Mouse (Mus musculus): Measurements from ENCODE around the gene Faah. TPM values are rescaled to one million over a fixed set of nuclear protein-coding genes. Genes with fewer than 3 reads are reported as not detected.

The Faah gene
- polyA plus RNA-seq, 1 experiment from 2014 or later = 13.4 TPM

DNA sequence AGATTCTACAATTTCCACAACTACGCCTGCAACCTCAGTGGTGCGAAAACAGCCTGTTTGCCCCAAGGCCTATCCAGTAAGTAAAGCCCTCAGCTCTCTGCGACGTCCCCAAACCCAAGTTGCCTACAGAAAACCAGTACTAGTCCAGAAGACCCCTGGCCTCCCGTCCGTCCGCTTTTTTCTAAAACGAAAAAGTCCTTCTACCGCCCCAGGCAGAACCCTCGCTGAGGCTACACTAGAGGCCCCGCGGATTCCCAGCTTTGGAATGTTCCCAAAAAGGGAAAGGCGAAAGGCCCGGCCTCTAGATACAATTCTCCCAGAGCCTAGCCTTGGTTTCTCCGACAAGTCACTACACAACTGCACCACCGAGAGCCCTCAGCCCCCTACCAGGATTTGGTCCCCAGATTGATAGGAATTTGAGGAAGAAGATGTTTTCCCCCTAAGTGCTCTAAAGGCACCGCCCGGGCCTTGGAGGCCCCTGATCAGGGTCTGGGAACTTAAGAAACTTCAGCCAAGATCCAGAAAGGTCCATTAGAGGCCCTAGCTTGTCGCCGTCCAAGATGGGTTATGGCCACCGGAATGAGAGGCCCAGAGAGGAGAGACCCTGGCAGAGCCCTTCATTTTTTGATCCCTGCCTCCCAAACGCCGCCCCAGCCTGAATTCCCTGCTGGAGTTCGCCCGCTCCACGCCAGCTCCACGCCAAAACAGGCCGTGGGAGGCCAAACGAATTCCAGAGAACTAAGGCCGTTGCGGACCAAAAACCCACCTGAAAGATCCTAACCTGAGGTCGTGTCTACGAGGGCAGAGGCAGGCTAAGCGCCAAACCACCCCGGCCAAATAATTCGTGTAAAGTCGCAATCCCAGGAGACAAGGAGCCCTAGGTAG, 79.2 kb downstream of the Faah start:
- DNase-seq (ENCODE audit: low spot score) = no peak
- no peak overlapping the region for H3K4me2 ChIP-seq (replicated peaks; ENCODE audit: low read depth, low read length)

DNA sequence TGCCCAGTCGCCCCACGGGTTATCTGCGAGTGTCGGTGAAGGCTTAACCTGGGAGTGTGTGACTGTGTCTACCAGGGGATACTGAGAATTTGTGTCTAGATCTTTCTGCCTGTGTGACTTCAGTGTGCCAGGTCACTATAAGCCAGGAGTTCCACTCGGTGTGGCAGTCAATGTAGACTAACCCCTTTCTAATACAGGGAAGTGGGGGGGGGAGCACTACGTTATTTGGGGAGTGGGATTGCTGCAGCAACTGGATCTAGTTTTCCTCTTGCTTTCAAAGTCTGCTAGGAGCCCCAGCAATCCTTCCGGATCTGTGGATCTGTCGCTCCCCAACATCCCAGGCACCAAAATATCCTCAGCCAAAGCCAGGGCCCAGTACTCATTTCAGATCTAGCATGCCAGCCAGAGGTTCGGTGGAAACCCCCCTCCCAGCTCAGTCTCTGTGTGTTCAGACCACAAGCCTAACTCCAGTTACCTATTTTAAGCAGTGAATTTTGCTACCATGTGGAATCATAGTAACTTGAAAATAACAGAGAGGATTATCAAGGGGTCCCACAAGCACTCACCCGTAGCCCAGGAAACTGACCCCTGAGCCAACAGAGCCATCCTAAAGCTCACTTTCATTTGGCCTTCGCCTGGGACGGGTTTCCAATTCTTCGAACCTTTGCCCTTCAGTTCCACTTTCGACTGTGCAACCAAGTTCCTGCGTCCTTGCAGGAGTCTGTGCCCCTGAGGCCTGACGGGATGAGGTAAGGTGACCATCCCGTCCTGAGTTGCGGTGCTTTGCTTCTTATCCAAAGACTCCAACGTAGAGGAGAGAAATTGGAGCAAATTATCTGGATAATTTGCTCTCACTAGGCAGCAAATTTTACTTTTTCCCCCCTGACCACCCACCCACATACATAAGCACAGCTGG, 80.4 kb downstream of the Faah start:
- no peaks in the 10 kb centered on the region for H3K9me3 ChIP-seq (ENCODE audit: low read length)
- peaks cover 78% of the 10 kb centered on the region for H3K27me3 ChIP-seq (replicated peaks; ENCODE audit: insufficient read depth, low read length)
- no peak overlapping the region for H3K4me2 ChIP-seq (replicated peaks; ENCODE audit: low read depth, low read length)
- H3K4me3 ChIP-seq (ENCODE audit: low read depth, low read length) = 0 out of 2 replicates have a peak overlapping the region, but pooled peaks have one; percentile 12
- no peak overlapping the region for H3K9ac ChIP-seq (replicated peaks; ENCODE audit: low read depth)
- 8% methylated on average over 19 of the region's 19 CpGs for WGBS
- H3K36me3 ChIP-seq (ENCODE audit: insufficient read depth, low read length) = no peaks in the 10 kb centered on the region
- no peak overlapping the region for H3K27ac ChIP-seq (ENCODE audit: low read length)
- TF ChIP-seq CTCF (IDR thresholded peaks at IDR 0.05) = no peak
- TF ChIP-seq EP300 (IDR thresholded peaks at IDR 0.05) = no peak
- DNase-seq (ENCODE audit: low spot score) (no peak), ATAC-seq (no peak)
- no peaks in the 10 kb centered on the region; the same call in 1 of the 2 replicates for H3K4me1 ChIP-seq (ENCODE audit: insufficient read depth, low read depth, low read length)

More for the DNA sequence above, 79.2 kb downstream of the Faah start:
- Histone ChIP-seq H3K36me3 (ENCODE audit: insufficient read depth, low read length) (no peaks in the 10 kb centered on the region), H3K4me1 (ENCODE audit: insufficient read depth, low read depth, low read length) (no peaks in the 10 kb centered on the region; the same call in 1 of the 2 replicates), H3K9ac (replicated peaks; ENCODE audit: low read depth) (no peak overlapping the region), H3K4me3 (ENCODE audit: low read depth, low read length) (no peak overlapping the region), H3K9me3 (ENCODE audit: low read length) (no peaks in the 10 kb centered on the region), H3K27ac (ENCODE audit: low read length) (no peak overlapping the region), H3K27me3 (replicated peaks; ENCODE audit: insufficient read depth, low read length) (peaks cover 88% of the 10 kb centered on the region)
- 4% methylated on average over 37 of the region's 37 CpGs for WGBS
- no peak for TF ChIP-seq EP300 (IDR thresholded peaks at IDR 0.05)
- no peak for TF ChIP-seq CTCF (IDR thresholded peaks at IDR 0.05)
- ATAC-seq = no peak

DNA sequence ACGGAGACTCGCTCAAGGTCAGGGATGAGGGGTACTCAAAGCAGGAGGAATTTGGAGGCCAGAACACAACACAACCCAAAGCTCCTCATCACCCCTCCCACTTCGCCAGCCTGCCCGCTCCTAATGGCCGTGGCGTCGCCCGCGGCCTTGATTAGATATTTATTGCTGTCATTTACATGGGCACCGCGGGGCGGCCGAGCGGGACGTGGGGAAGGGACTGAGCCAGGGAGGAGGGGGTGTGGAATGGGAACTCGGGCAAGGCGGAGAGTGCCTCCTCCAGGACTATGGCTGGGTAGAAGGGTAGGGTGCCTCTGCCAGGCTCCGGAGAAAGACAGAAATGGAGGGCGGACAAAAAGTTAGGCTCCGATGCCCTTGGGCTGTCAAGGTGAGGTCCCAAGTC, 81.1 kb downstream of the Faah start:
- H3K36me3 ChIP-seq (ENCODE audit: insufficient read depth, low read length) = no peaks in the 10 kb centered on the region
- H3K9ac ChIP-seq (replicated peaks; ENCODE audit: low read depth) = no peak overlapping the region
- 0 out of 2 replicates have a peak overlapping the region, but pooled peaks have one; percentile 12 for H3K4me3 ChIP-seq (ENCODE audit: low read depth, low read length)
- ATAC-seq = no peak
- no peaks in the 10 kb centered on the region for H3K9me3 ChIP-seq (ENCODE audit: low read length)
- no peak overlapping the region for H3K27ac ChIP-seq (ENCODE audit: low read length)
- H3K4me1 ChIP-seq (ENCODE audit: insufficient read depth, low read depth, low read length) = no peaks in the 10 kb centered on the region; the same call in 1 of the 2 replicates
- DNase-seq (ENCODE audit: low spot score) = no peak
- WGBS = under 1% methylated on average over 20 of the region's 20 CpGs
- TF ChIP-seq CTCF (IDR thresholded peaks at IDR 0.05) (no peak), EP300 (IDR thresholded peaks at IDR 0.05) (no peak)
- H3K4me2 ChIP-seq (replicated peaks; ENCODE audit: low read depth, low read length) = 0 out of 2 replicates have a peak overlapping the region, but pooled peaks have one; percentile 11
- H3K27me3 ChIP-seq (replicated peaks; ENCODE audit: insufficient read depth, low read length) = peaks cover 79% of the 10 kb centered on the region

DNA sequence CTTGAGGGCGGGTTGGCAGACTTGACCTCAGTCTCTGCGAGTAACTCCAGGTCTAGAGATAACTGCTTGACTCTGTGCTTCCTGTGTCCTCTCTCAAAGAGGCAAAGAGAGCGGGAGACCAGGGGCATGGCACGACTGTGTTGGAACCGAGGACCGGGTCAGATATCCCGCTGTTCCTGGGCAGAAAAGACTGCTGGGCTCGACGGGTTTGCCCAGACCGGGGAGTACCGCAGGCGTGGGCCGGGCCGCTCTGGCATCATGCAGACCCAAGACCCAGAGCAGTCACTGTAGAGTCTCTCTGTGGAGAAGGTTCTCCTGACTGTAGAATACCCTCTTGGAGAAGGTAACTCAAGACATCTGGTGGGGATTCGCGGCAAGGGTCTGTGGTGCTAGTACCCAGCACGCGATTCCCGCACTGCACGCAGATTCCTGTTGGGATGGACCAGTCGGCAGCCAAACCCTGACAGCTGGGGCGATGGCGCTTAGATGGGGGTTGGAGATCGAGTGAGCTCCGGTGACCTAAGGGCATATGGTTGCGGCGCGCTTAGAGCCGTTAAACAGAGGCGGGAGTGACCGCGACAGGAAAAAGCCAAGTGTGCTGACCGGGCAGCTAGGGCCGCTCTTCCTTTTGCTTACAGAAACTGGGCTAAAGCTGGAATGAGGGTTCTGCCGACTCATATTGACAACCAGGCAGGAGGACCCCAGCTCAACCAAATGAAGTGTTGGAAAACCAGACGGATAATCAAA, 81.7 kb downstream of the Faah start:
- Histone ChIP-seq H3K4me3 (ENCODE audit: low read depth, low read length) (0 out of 2 replicates have a peak overlapping the region, but pooled peaks have one; percentile 12), H3K9me3 (ENCODE audit: low read length) (no peaks in the 10 kb centered on the region)
- no peak for DNase-seq (ENCODE audit: low spot score)

DNA sequence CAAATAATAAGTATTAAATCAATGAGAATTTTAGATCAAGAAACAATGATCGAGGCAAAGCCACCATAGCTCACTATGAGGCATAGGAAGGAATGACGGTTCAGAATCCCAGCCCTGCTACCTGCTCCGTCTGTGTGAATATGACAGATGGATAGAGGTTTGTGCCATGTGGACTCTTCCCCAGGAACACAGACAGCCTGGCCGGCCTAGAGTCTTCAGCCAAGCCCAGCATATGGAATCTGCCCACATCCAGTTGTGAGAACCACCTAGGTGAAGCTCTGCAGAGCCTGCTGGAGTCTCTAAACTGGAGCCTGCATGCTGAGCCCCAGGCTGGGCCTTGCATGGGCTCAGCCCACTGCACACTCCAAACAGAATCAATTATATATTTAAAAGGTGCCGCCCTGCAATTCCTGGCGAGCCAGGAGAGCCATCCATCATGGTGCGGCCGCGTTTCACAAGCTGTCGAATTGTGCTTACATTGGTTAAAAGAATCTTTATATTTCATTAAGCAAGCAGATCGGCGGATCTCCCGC, 86.1 kb downstream of the Faah start:
- no peaks in the 10 kb centered on the region for H3K36me3 ChIP-seq (ENCODE audit: insufficient read depth, low read length)
- H3K4me2 ChIP-seq (replicated peaks; ENCODE audit: low read depth, low read length) = no peak overlapping the region
- no peak overlapping the region for H3K27ac ChIP-seq (ENCODE audit: low read length)
- no peak for DNase-seq (ENCODE audit: low spot score)
- no peaks in the 10 kb centered on the region for H3K4me1 ChIP-seq (ENCODE audit: insufficient read depth, low read depth, low read length)
- no peak overlapping the region for H3K9ac ChIP-seq (replicated peaks; ENCODE audit: low read depth)
- ATAC-seq = no peak
- peaks cover 37% of the 10 kb centered on the region for H3K27me3 ChIP-seq (replicated peaks; ENCODE audit: insufficient read depth, low read length)
- H3K9me3 ChIP-seq (ENCODE audit: low read length) = no peaks in the 10 kb centered on the region
- WGBS = 37% methylated on average over 13 of the region's 13 CpGs
- no peak for TF ChIP-seq EP300 (IDR thresholded peaks at IDR 0.05)
- no peak for TF ChIP-seq CTCF (IDR thresholded peaks at IDR 0.05)
- no peak overlapping the region for H3K4me3 ChIP-seq (ENCODE audit: low read depth, low read length)

More for the DNA sequence above, 81.7 kb downstream of the Faah start:
- Histone ChIP-seq H3K27me3 (replicated peaks; ENCODE audit: insufficient read depth, low read length) (peaks cover 74% of the 10 kb centered on the region), H3K36me3 (ENCODE audit: insufficient read depth, low read length) (no peaks in the 10 kb centered on the region), H3K9ac (replicated peaks; ENCODE audit: low read depth) (no peak overlapping the region), H3K4me1 (ENCODE audit: insufficient read depth, low read depth, low read length) (no peaks in the 10 kb centered on the region; the same call in 1 of the 2 replicates), H3K4me2 (replicated peaks; ENCODE audit: low read depth, low read length) (0 out of 2 replicates have a peak overlapping the region, but pooled peaks have one; percentile 11), H3K27ac (ENCODE audit: low read length) (no peak overlapping the region)
- no peak for ATAC-seq
- WGBS = 2% methylated on average over 36 of the region's 36 CpGs
- TF ChIP-seq EP300 (IDR thresholded peaks at IDR 0.05) (no peak), CTCF (IDR thresholded peaks at IDR 0.05) (no peak)
